Mouse (Mus musculus): ENCODE data around the gene Prl5a1. TPM values are rescaled to one million over a fixed set of nuclear protein-coding genes. Genes with fewer than 3 reads are reported as not detected.

Prl5a1 gene
- not detected for total RNA-seq (2021)
- long read RNA-seq, experiment 1, result 0 reads
- long read RNA-seq, experiment 2, result 0 reads

DNA sequence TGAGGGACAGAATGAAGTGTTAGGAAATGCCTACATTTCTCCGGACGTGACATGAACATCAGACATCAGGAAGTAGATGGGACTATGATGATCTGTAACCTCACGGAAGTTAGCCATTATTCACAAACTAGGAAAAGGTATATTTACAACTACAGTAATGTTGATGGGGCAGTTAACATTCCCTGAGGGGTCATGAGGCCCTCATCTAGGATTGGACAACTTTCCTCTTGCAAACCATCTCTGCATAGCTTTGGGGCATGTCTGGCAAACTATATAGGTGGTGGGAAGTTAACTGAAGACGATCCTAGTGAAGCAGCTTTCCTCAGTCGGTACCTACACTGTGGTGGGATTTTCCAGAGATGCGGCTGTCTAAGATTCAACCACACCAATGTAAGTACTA is at the start of gene Prl5a1:
Gene Prl5a1 (plus strand): TSS at position 301 of the 400 bp plus-strand sequence.
- no peak for DNase-seq
- intact Hi-C loops (cut with DNase I), result no loop called here

DNA sequence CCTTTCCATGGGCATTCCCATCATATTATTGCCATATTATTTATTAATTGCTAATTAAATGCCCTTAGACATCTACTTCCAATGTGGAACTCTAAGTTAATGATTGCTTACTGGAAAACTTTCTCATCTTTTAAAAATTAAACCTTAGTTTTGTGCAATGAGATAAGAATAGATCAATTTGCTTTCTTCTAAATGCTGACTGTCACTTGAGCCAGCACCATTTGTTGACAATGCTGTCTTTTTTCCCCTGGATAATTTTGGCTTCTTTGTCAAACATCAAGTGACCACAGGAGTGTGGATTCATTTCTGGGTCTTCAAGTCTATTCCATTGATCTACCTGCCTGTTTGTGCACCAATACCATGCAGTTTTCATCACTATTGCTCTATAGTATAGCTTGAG is 46.1 kb upstream of the Prl5a1 start:
- intact Hi-C loops (cut with DNase I), result no loop called here

DNA sequence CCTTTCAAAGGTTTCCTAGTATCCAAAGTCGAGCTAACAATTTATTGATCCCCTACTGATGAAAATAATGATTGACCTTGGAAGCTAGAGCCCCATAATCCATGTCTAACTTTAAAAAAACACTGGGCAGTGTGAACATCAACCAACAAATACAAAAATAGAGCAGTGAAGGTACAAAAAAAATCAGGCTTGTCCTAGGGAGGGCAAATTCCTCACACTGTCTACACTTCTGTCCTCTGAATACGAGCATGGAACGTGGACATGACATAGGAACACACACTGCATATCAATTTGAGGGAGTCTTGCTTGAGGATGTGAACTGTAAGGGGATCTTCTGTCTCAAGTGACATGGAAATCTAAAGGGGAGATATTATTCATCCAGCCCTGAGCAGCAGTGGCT is 33.7 kb upstream of the Prl5a1 start:
- no peak for DNase-seq
- intact Hi-C loops (cut with DNase I), result no loop called here

More for the DNA sequence above, 46.1 kb upstream of the Prl5a1 start:
- no peak for DNase-seq

DNA sequence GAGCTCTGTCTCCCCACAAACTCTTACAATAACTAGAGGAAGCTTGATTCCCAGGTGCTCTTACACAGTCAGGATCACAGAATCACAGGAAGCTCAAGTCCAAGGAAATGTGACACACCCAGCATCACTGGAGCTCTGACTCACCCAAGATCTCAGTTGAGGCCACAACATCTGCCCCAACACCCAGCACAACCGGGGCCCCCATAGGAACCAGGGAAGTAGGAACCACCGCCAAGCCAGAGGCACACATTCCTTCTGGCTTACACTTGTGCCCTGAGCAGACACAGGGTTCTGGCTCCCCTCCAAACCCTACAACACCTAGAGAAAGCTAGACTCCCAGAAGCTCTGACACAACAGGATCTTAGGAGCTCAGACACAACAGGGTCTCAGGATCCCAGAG is 9.5 kb upstream of the Prl5a1 start:
- DNase-seq, result no peak
- intact Hi-C loops (cut with DNase I), result no loop called here

DNA sequence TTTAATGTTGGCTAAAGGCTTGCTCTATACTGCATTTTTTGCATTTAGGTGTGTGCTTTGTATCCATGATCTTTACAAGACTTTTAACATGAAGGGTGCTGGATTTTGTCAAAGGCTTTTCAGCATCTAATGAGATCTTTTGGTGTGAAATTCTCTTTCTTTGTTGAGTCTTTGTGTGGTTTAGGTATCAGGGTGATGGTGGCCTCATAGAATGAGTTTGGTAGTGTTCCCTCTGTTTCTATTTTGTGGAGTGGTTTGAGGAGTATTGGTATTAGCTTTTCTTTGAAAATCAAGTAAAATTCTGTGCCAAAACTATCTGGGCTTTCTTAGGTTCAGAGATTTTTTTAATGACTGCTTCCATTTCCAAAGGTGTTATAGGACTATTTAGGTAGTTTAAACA is 6.5 kb upstream of the Prl5a1 start:
- DNase-seq, result no peak
- intact Hi-C loops (cut with DNase I), result no loop called here

Other genes starting within 250 kb of the Prl5a1 start
- not detected for gene Prl4a1, start 126.3 kb upstream of the Prl5a1 start, total RNA-seq (2021)
- gene Gm11361, start 115.0 kb downstream of the Prl5a1 start, total RNA-seq (2021), result 10 to 100 TPM; 53.0 to 83.2 TPM

Measured in gastrocnemius, postnatal 36 days (tissue).